Mouse (Mus musculus) right cerebral cortex, adult 18-20 months (tissue): ENCODE data around the gene Poc1b.

Source experiments
- DNase-seq: peaks from one replicate; pipeline ENCODE4 v3.0.0; 2022; ENCODE audit warnings: mixed read lengths

Gene Poc1b

DNA sequence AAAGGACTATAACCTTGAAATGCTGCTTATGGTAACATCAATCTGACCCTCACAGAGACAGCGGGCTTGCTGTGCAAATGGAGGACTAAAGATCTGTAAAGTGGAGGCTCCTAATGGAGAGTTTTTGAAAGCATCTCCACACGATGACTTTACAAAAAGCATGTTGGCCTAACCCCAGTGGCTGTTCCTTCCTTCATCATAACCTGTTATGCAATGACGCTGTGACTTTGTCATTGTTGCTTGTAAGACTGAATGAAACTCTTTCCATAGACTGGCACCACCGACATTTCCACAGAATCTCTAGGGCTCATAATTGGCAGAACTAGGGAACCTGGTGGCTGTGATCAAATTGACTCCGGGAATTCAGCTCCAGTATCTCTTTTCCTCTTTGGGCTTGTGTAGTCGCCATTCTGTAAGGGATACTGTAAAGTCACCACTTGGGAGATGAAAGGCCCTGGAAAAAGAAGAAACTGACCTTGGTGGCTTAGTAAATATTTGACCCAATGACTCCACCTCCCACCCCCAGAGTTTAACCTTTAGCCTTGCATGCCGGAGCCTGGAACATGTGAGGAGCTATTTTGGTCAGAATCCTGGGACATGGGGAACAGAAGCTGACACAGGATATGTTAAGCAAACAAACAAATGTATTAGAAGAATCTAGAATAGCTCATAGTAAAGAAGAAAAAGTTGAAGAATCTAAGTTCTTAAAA, 125.8 kb downstream of the Poc1b start:
- DNase-seq, result no peak

DNA sequence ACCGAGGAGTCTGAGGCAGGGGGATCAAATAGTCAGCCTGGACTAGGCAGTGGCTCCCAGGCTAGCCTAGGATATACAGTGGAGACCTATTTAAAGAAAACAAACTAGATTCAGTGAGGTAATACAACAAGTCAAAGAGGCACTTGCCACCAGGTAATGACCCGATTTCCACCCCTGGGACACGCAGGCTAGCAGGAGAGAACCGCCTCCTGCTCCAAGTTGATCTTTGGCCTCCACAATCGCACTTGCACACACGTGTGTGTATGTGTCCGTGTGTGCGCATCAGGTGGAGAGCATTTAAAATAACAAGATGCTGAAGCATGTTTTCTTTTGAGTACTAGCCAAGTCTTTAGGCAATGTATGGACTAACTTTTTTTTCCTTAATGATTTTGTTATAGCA, 127.5 kb downstream of the Poc1b start:
- no peak for DNase-seq

DNA sequence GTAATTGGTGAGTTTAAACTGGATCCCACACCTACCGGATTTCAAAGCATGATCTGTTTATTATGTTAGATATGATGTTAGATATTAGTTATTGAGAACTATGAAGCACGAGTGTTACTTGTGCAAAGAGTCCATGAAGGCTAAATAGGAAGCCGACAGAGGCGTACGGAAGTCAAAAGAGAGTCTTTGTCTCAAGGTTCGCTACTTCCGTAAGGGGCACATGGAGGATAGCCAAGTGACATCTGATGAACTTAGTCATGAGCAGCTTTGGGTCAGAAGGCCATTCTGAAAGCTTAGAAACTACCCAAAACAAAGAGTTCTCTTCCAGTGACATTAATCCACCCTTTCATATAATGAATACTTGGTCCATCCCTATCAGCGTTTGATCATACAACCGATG, 128.2 kb downstream of the Poc1b start:
- DNase-seq, result no peak

DNA sequence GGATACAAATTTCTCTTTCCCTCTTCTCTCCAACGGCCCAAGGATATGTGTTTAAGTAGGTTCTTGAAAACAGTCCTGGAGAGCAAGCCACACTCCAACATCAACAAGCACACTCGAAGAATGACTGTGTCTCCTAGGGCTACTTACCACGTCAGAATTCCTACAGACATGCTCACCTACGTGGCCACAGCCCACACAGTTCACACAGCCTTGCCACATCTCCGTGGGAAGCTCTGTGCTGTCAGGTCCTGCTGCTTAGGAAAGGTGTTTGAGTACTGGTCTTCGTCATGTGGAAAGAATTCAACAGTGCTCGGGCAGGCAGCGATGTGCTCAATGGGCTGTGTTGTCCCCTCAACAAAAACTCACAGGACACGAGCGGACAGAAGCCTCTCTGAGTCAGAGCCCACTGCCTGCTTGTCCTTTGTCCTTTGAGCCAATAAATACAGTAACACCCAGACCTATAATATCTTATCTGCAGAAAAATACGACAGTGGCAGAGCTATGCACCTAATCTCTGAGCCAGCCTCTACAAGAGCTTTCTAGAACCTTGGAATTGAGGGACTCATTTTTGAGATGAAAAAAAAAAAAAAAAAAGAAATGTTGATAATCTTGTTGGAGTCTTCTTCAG, 130.5 kb downstream of the Poc1b start:
- no peak for DNase-seq

DNA sequence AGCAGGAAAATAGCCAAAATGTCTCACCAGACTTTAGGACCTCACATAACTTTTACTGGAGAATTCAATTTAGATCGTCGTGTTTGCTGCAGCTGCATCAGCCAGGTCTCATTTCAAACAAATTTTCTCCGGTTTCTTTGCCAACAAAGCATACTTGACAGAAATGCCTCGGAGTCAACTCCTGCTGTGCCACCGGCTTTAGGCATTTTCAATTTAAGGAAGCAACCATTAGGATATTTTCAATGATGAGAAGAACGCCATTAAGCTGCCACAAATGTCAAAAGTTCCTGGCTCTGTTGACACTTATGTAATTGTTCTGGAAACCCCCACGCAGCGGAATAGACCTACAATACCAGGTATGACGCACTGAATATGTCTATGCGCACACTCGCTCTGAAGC, 131.7 kb downstream of the Poc1b start:
- no peak for DNase-seq

DNA sequence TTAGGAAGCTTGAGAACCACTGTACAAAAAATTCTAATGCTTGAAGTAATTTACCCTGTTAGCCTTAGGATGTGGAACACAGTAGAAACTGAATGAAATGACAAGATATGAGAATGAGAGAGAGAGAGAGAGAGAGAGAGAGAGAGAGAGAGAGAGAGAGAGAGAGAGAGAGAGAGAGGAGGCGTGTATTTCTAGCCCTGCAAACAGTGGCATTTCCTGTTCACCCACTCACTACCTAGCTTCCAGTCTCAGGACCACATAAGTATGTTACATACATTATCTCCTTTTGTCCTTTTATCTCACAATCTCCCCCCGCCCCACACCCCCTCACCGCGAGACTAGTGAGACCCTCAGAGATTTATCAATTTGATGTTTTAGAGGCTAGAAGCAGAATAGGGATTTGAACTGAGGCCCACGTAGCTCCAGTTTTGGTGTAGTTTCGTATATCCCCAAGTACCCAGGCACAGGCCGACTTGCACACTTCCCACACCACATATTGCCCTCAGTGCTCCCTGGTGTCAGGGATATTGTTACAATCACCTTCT, 134.5 kb downstream of the Poc1b start:
- DNase-seq, result no peak

DNA sequence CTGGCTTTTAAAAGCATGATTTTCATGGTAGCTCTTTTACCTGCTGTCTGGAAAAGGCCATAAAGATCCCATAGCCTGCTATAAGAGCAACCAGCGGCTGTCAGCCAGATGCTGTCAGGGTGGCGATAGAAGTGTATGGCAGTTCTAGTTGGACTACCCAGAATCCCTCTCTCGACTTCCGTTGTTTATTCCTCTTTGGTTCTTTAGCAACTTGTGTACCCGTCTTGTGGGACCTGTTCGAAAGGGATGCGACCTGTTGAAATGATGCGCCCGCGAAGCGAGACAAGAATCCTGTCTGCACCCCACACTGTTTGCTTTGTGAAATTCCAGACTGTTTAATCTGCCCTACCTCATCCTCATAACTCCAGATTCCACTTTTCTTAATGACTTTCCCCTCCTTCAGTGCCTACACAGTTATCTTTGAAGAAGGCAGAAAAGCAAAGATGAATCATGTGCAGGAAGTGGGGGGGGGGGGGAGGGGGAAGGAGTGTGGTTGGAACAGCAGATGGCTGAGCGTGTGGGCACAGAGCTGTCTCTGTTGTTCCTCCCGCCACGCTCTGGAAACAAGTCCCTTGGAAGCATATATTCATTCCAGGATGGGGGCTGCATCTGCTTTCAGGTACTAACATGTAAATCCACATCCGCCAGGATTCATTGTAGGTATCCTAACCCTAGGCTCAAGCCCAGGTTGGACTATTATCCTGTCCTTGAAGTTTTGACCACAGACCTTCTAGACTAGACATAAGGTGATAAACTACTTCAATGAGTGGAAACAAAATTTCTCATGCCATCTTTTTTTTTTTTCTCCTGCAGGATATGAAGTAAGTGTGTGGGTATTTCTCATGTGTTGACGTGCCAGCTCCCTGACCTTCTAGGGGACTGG, 135.2 kb downstream of the Poc1b start:
- peak; percentile 78 for DNase-seq

DNA sequence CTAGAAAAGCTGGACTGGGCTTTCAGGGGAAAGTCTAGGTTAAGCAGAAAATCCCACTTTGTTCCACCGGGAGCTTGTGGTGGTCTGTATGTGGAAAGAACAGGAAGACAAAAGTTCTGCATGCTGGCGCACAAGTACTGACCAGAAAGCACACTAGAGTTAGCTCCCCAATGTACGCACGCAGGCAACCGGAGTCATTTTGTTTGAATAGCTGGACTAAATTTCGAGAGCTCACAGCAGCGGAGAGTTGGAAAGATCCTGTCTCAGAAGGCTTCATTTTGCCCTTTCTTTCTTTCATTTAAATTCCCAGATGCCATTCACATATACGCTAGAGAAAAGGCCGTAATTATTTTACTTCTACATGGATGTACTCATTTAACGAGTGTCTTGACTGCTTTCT, 135.9 kb downstream of the Poc1b start:
- DNase-seq, result no peak

DNA sequence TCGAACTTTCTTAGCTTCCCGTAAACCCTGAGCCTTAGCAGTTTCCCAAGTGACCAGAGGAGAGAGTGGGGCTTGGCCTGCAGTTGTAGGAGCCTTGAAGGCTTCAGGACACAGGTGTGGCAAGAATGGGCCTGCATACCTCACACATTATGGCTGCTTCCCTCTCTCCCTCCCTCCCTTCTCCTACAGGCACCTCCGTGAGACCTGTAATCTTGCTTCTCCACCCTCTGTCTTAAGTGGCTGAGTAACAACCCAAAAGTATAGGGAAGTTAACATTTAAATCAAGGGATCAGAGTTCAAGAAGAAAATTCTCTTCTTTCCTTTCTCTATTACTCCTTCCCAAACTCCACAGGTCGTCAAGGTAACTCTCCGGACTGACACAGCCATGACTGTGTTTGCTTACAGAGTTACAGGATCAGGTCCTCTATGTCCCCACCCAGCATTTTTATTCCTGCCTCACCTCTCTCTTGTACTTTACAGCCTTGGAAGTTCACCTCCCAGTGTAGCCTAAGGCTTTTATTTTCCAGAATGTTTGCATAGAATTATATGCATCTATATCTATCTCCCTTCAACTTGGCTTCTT, 137.2 kb downstream of the Poc1b start:
- no peak for DNase-seq

DNA sequence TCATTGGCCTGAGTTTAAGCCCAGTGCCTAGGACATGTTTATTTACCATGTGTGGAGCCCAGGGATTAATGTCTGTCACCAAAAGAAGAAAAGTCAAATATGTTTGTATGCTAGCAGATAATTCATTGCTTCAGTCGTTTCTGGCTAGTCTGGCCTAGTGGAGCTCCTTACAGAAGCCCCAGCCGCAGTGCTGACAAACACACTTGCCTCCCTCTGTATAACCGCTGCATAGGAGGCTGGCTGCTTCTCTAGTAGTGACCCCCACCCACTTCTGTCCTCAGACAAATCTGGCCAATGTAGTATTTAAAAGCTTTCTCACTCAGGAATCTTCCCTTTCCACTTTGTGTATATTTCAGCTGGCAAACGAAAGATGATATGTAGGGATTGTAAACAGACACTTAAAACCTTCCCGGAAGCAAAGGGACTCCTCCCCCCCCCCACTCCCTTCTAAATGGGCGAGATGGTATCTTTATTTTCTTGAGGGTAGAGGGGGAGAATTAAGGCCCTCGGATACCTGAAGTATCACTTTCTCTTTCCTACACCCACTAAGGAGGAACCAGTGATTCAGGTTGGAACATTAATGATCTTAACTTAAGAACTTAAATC, 137.9 kb downstream of the Poc1b start:
- no peak for DNase-seq

DNA sequence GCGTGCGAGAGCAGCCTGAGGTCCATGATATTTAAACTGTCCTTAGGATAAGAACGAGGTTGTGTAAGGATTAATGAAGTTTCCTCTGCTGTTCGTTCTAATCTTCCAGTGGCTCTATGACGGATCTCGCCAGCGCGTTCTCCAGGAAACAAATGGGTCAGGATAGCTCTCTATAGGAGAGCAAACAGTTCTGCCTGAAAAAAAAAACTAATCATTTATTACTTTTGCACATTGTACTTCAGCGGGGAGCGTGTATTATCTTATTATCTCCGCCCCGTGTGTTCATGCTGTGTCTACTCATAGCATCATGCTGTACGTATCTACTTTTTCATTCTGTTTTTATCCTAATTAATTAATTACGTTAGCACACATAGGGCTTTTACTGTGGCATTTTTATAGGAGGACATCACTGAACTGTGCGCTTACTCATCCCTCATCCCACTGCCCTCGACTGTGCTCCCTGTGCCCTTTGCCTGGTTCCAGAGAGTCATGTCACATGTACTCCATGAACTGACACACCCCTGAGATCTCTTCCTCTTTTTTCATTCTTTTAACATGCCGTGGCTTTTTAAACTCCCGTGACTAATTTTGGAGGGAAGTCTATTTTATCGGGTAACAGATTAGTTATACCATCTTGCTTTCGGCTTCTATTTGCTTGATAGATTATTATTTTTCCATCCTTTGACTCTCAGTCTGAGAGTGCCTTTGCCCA, 140.1 kb downstream of the Poc1b start:
- DNase-seq, result no peak
